Mouse (Mus musculus) C2C12 (cell line): ENCODE measurements around the gene Spocd1.

ENCODE experiments used
- CTCF ChIP-seq: IDR thresholded peaks from one replicate; pipeline ENCODE4 v1.5.1; 2011; ENCODE audit not compliant: control insufficient read depth, insufficient read depth, insufficient read length
- MAX ChIP-seq: IDR thresholded peaks from one replicate; pipeline ENCODE4 v1.6.1; 2011; ENCODE audit warnings: mild to moderate bottlenecking, control low read depth
- MYOD1 ChIP-seq: IDR thresholded peaks from one replicate; pipeline ENCODE4 v1.6.1; 2011; ENCODE audit warnings: low read depth; ENCODE audit not compliant: control insufficient read depth, insufficient read length

GRCm38 (mm10) chr4:129970168-129970567, 41.1 kb downstream of the Spocd1 start:
- TF ChIP-seq CTCF (no peak), MAX (no peak), MYOD1 (no peak)
